Mouse (Mus musculus) testis, adult 2 months (tissue): ENCODE data around the gene Smarcc1. TPM values are rescaled to one million over a fixed set of nuclear protein-coding genes. Genes with fewer than 3 reads are reported as not detected.

Experiments
- H3K27ac ChIP-seq: fragments of 200-500 bp; 2 replicates; pipeline ENCODE4 v1.5.1; 2012; ENCODE audit warnings: low read depth, low read length; ENCODE audit not compliant: control insufficient read depth, insufficient read depth
- H3K27me3 ChIP-seq: fragments of 200-500 bp; 2 replicates; pipeline ENCODE4 v1.6.1; 2012; ENCODE audit warnings: mild to moderate bottlenecking, low read length, moderate library complexity; ENCODE audit not compliant: control insufficient read depth, insufficient read depth
- H3K36me3 ChIP-seq: fragments of 200-500 bp; 2 replicates; pipeline ENCODE4 v1.6.1; 2012; ENCODE audit warnings: mild to moderate bottlenecking, low read length; ENCODE audit not compliant: control insufficient read depth, insufficient read depth
- H3K4me1 ChIP-seq: fragments of 200-500 bp; 2 replicates; pipeline ENCODE4 v1.6.1; 2012; ENCODE audit warnings: low read length; ENCODE audit not compliant: control insufficient read depth, insufficient read depth
- H3K4me3 ChIP-seq: fragments of 200-500 bp; 2 replicates; pipeline ENCODE4 v1.5.1; 2012; ENCODE audit warnings: low read depth, mild to moderate bottlenecking, low read length, moderate library complexity, mixed read lengths; ENCODE audit not compliant: control insufficient read depth
- CTCF ChIP-seq: fragments of 200-500 bp; IDR thresholded peaks from 2 replicates; pipeline ENCODE4 v1.5.1; 2012; ENCODE audit warnings: low read depth, mild to moderate bottlenecking, inconsistent platforms, low read length, moderate library complexity; ENCODE audit not compliant: control insufficient read depth, insufficient read depth, insufficient replicate concordance
- POLR2A ChIP-seq: fragments of 200-500 bp; IDR thresholded peaks from 2 replicates; pipeline ENCODE4 v1.6.1; 2012; ENCODE audit warnings: low read depth, mild to moderate bottlenecking, inconsistent platforms, low read length, moderate library complexity; ENCODE audit not compliant: control insufficient read depth
- polyA plus RNA-seq: library from polyadenylated mRNA; depleted of rRNA; stranded (reverse); fragments of >200 nt; gene quantifications from 2 replicates; pipeline ENCODE4 v1.2.3, GENCODE M21; 2012

Smarcc1 gene
- polyA plus RNA-seq, 1 experiment = 14.8 TPM

DNA sequence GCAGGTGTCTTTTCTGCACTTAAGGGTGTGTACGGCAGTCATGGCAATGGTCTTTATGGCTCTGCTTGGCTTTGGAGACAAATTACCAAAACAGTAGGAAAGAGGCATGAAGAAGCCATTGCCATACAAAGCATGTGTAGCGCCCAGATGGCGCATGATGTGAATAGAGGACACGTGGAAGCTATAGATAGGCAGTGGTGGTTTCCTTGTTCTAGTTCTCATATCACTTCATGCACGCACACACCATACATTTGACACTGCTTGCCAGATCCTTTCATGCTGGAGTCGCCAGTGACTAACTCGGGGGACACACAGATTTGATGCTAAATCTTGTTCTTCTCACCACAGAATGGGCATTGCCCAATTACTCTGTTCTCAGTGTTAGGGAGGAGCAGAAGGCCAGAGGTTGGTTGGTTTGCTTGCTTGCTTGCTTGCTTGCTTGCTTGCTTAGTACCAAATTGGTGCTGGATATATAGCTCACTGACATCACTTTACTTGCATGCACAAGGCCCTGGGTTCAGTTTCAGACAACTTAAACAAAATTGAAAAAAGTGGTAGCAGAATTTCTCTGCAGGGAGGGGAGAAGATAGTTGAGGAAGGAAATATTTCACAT lies 125.8 kb downstream of the Smarcc1 start, which contains the start of gene Cspg5:
TSS of gene Cspg5 (plus strand) at position 563 of the 613 bp plus-strand sequence.
- Histone ChIP-seq H3K27me3 (no peaks in the 10 kb centered on the region), H3K4me1 (peaks cover 22% of the 10 kb centered on the region), H3K36me3 (no peaks in the 10 kb centered on the region), H3K27ac (no peak within 1 kb of the TSS), H3K4me3 (no peak within 1 kb of the TSS)
- TF ChIP-seq POLR2A (no peak), CTCF (no peak)

DNA sequence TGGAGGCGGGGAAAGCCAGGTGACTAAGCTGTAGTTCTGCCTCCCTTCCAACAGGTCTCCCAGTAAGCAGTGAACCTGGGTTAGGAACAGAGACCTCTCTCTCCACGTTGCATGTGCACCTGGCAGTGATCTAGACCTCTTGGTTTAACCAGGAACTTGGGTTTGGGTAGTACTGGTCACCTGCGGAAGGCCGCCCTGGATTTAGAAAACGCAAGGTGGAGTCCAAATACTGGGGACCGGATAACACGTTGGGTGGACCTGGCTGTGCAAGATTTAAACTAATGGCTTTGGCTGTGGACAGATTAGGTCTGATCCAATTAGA lies 127.0 kb downstream of the Smarcc1 start:
- H3K27ac ChIP-seq = no peak overlapping the region
- H3K4me1 ChIP-seq = peaks cover 22% of the 10 kb centered on the region
- peak overlapping the region; percentile 73 for H3K4me3 ChIP-seq
- no peaks in the 10 kb centered on the region for H3K36me3 ChIP-seq
- no peaks in the 10 kb centered on the region for H3K27me3 ChIP-seq
- TF ChIP-seq POLR2A = no peak

DNA sequence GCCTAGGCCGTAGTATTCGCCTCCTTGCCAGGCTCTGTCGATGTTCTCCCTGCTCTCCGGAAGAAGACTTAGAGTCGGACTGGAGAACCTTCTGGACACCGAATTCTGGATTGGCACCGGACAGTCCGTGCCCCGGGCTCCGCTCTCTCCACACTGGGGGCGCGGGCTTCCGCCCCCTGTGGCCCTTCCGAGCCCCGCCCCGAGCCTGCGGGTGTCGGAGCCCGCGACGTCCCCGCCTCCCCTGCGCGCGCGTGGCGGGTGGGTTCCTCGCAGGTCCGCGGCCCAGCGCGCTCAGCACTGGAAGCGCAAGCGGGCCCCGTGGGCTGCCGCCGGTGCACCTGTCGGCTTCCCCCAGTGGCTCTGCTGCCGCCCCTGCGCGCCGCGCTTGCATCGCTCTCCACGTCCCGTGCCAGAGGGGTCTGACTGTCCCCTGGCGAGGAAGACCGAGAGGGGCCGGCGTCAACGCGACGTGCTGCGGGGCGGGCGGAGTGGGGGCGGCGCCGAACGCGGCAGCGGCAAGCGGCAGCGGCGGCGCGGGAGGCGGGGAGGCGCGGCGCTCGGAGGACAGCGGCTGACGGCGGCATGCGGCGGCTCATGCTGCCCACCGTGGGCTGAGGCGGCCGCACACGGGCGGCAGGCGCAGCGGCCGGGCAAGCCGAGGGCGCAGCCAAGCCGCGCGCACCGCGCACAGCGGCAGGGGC lies 127.5 kb downstream of the Smarcc1 start:
- Histone ChIP-seq H3K4me3 (peak overlapping the region; percentile 73), H3K4me1 (peaks cover 22% of the 10 kb centered on the region), H3K36me3 (no peaks in the 10 kb centered on the region), H3K27me3 (no peaks in the 10 kb centered on the region), H3K27ac (no peak overlapping the region)
- TF ChIP-seq POLR2A = no peak
- no peak for TF ChIP-seq CTCF

DNA sequence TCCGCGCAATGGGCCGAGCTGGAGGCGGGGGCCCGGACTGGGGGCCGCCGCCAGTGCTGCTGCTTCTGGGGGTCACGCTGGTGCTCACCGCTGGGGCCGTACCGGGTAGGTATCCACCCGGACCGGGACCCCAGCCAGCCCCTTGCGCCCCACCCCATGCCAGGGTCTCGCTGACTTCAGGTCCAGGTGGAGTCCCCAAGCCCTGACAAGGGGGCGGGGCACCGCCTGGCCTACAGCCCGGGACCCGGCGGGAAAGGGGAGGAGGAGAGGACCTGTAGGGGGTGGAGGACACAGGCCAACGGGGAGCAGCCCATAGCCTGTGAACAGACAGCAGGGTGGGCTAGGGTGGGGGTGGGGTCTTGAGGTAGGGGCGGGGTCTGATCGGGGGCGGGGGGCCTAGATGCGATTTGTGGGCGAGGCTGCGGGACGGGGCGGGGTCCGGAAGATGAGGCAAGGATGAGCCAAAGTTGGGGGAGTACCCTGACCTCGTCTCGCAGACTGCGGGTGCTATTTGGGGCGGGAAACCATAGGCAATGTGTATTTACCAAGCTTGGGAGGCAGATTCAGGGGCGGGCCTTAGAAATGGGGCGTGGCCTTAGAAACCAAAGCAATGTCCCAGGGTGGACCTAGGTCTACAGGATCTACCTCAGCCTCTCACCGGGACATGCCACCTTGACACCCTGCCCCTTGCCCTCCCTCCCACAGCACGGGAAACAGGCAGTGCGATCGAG lies 128.2 kb downstream of the Smarcc1 start:
- H3K36me3 ChIP-seq = no peaks in the 10 kb centered on the region
- TF ChIP-seq POLR2A = no peak
- TF ChIP-seq CTCF = no peak
- H3K4me3 ChIP-seq = peak overlapping the region; percentile 73
- no peaks in the 10 kb centered on the region for H3K27me3 ChIP-seq
- peaks cover 22% of the 10 kb centered on the region for H3K4me1 ChIP-seq
- H3K27ac ChIP-seq = no peak overlapping the region

- Histone ChIP-seq H3K4me3 (peak overlapping the region; percentile 31), H3K36me3 (no peaks in the 10 kb centered on the region), H3K27ac (no peak overlapping the region), H3K4me1 (peaks cover 22% of the 10 kb centered on the region), H3K27me3 (no peaks in the 10 kb centered on the region)
- TF ChIP-seq CTCF = no peak
- no peak for TF ChIP-seq POLR2A
Observed at GRCm38 (mm10) chr9:110246321-110246640, 128.8 kb downstream of the Smarcc1 start.

DNA sequence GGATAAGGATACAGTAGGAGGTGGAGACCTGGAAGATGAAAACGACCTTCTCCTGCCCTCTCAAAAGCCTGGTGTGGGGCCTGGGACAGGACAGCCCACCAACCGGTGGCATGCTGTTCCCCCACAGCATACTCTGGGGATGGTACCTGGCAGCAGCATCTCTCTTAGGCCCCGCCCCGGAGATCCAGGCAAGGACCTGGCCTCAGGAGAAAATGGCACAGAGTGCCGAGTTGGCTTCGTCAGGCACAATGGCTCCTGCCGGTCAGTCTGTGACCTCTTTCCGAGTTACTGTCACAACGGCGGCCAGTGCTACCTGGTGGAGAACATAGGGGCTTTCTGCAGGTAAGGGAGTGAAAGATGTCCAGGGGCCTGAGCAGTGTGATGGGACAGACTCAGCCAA lies 129.5 kb downstream of the Smarcc1 start:
- Histone ChIP-seq H3K36me3 (no peaks in the 10 kb centered on the region), H3K27ac (no peak overlapping the region)

DNA sequence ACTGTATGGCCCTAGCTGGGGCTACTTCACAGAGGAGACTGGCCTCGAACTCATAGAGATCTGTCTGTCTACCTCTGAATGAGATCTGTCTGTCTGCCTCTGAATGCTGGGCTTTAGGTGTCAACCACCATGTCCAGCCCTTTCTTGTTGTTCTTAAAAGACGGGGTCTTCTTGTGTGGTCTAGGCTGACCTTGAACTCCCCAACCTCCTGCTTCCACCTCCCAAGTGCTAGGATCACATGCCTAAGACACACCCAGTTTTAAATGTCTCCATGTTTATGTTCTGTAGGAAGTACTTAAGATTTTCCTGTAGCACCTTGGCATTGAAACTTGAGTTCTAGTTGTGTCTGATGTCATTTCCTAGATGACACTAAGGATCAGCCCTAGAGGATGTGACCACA lies 131.4 kb downstream of the Smarcc1 start:
- no peak overlapping the region for H3K27ac ChIP-seq

More for the DNA sequence above, 129.5 kb downstream of the Smarcc1 start:
- H3K27me3 ChIP-seq = no peaks in the 10 kb centered on the region
- TF ChIP-seq CTCF (no peak), POLR2A (no peak)
- H3K4me3 ChIP-seq = no peak overlapping the region
- H3K4me1 ChIP-seq = peaks cover 22% of the 10 kb centered on the region

More for the DNA sequence above, 131.4 kb downstream of the Smarcc1 start:
- Histone ChIP-seq H3K27me3 (no peaks in the 10 kb centered on the region), H3K36me3 (no peaks in the 10 kb centered on the region), H3K4me1 (peaks cover 22% of the 10 kb centered on the region), H3K4me3 (no peak overlapping the region)
- TF ChIP-seq POLR2A (no peak), CTCF (no peak)
